Mouse (Mus musculus): ENCODE measurements at regions not wholly inside any gene's neighbourhood (a gene's known extent, or its start where the extent isn't known, plus 50 kb on each side); places are given as distances from the start of the nearest gene placed in this dataset.

DNA sequence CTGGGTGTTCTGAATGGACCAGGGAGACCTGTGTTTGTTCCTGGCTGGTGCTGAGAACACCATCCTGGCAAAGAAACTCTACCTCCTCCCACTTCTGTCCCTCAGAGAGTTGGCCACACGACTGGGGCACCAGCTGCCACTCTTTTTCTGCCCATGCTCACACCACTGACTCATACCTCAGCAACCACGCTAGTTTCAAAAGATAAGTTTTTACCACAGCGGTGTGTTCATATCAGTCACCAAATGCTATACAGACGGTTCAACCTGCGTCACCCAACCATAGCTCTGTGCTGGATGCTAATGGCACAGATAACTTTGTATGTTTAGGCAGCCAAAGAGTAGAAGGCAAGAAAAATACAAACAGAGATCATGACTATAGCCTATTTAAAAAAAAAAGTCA, 235.4 kb upstream of the Klf3 start:
- no peak overlapping the region for H3K9ac ChIP-seq
- no peaks in the 10 kb centered on the region; the same call in 1 of the 2 replicates for H3K9me3 ChIP-seq (replicated peaks)
- no peaks in the 10 kb centered on the region for H3K27me3 ChIP-seq
- no peak overlapping the region for H3K4me3 ChIP-seq (replicated peaks)
- no peaks in the 10 kb centered on the region for H3K4me1 ChIP-seq
- ATAC-seq (replicated peaks; ENCODE audit: low FRiP score) = no peak; the same call in 1 of the 2 replicates
- 90% methylated on average over 5 of the region's 5 CpGs for WGBS
- no peak overlapping the region for H3K27ac ChIP-seq
- H3K4me2 ChIP-seq = no peak overlapping the region
- H3K36me3 ChIP-seq = no peaks in the 10 kb centered on the region

DNA sequence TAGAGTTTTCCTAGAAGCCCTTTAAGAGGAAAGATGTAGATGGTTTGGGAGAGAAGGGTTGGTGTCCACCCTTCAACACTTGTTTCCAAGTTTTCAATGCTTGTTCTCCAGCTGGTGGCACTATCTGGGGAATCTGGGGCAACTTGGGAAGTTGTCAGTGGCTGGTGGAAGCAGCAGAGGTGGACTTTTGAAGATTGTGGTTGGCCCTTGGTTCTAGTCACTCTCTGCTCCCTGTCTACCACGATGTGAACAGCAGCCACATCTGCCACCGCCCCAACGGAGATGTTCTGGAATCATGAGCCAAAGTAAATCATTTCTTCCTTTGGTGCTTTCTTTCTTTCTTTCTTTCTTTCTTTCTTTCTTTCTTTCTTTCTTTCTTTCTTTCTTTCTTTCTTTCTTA, 234.9 kb upstream of the Klf3 start:
- WGBS = 96% methylated on average over 3 of the region's 3 CpGs
- ATAC-seq (replicated peaks; ENCODE audit: low FRiP score) = no peak
- no peak overlapping the region for H3K27ac ChIP-seq
- no peaks in the 10 kb centered on the region for H3K27me3 ChIP-seq
- no peak overlapping the region for H3K9ac ChIP-seq
- H3K9me3 ChIP-seq (replicated peaks) = no peaks in the 10 kb centered on the region; the same call in 1 of the 2 replicates
- no peak overlapping the region for H3K4me3 ChIP-seq (replicated peaks)
- no peaks in the 10 kb centered on the region for H3K4me1 ChIP-seq
- H3K36me3 ChIP-seq = no peaks in the 10 kb centered on the region
- H3K4me2 ChIP-seq = no peak overlapping the region

DNA sequence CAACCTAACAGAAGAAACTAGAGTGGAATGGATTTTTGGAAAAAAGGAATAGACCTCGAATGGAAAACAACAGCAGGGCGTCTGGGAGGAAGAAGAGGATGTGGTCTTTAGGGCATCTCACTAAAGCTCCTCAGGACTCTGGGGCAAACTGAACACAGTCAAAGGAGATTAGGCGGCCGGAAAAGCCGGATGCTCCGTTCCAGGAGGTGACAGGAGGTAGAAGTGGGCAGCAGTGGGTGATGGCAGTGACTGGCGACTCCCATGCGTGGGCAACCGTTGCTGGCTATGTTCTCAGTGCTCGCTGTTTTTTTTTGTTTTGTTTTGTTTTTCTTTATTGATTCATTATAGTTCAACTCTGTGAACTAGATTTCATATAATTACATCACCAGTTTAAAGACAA, 228.8 kb upstream of the Klf3 start:
- no peak for ATAC-seq (replicated peaks; ENCODE audit: low FRiP score)
- 68% methylated on average over 10 of the region's 10 CpGs for WGBS
- no peak overlapping the region for H3K27ac ChIP-seq
- no peaks in the 10 kb centered on the region for H3K36me3 ChIP-seq
- H3K27me3 ChIP-seq = no peaks in the 10 kb centered on the region
- H3K4me2 ChIP-seq = no peak overlapping the region
- no peaks in the 10 kb centered on the region for H3K9me3 ChIP-seq (replicated peaks)
- H3K9ac ChIP-seq = no peak overlapping the region
- no peak overlapping the region for H3K4me3 ChIP-seq (replicated peaks)
- peaks cover 45% of the 10 kb centered on the region for H3K4me1 ChIP-seq

DNA sequence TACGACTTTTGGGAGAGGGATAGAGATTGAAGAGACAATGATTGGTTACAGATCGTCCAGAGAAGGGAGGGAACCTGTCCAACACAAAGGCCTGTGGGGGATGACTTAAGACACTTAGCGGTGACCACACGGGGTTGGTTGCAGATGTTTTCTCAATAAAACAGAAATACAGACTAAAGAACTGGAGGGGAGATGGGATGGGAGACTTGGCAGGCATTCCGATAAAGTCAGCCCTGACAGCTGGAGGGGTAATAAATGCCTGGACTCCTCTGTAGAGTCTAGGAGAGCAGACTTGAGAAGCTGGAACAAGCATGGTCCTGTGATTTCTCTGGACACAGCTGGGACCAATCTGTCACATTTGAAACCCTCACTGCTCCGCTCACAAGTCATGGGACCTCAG, 227.3 kb upstream of the Klf3 start:
- ATAC-seq (replicated peaks; ENCODE audit: low FRiP score) = peak; percentile 26; the same call in 1 of the 2 replicates
- no peaks in the 10 kb centered on the region for H3K27me3 ChIP-seq
- H3K36me3 ChIP-seq = no peaks in the 10 kb centered on the region
- H3K4me3 ChIP-seq (replicated peaks) = no peak overlapping the region
- WGBS = 32% methylated on average over 6 of the region's 6 CpGs
- H3K9me3 ChIP-seq (replicated peaks) = no peaks in the 10 kb centered on the region
- peak overlapping the region; percentile 89 for H3K27ac ChIP-seq
- H3K4me2 ChIP-seq = no peak overlapping the region
- H3K4me1 ChIP-seq = peaks cover 58% of the 10 kb centered on the region
- H3K9ac ChIP-seq = no peak overlapping the region

DNA sequence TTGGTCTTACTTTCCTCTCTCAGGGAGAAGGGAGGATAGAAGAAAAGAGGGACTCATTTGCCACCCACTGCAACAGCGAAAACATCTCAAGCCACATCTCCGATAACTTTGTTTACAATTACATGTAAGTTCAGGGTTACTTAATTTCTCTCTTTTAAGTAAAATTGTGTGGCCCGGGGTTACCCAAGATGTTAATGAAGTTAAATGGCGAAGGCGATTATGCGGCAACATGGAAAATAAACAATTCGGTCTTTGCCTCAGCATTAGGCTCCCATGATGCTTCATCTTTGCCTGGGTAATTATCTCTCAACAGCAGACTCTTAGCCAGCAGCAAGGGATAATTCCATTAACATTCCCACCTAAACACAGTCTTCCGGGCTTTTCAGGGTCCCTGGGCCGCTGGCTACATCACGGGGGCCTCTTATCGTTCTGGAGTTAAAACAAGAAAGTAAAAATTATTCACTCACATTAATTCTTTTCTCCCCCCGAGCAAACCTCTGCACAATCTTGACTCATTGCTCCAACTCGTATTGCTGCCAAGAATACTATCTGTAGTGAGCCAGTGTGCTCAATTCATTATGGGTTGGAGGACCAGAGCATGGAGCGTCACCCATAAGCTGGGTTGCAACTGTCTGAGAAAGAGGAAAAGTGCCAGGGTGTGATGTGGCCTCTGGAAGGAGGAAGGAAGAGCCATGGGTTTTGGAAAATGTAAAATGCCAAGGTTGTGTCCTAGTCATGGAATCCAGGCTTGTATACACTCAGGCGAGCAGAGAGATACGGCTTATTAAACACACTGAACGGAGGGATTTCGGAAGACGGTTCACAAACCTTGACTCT, 226.5 kb upstream of the Klf3 start:
- no peak overlapping the region for H3K4me2 ChIP-seq
- H3K27ac ChIP-seq = peak overlapping the region; percentile 89
- no peak overlapping the region for H3K9ac ChIP-seq
- H3K27me3 ChIP-seq = no peaks in the 10 kb centered on the region
- no peak for ATAC-seq (replicated peaks; ENCODE audit: low FRiP score)
- peaks cover 66% of the 10 kb centered on the region for H3K4me1 ChIP-seq
- H3K4me3 ChIP-seq (replicated peaks) = no peak overlapping the region
- H3K36me3 ChIP-seq = no peaks in the 10 kb centered on the region
- 63% methylated on average over 19 of the region's 19 CpGs for WGBS
- no peaks in the 10 kb centered on the region for H3K9me3 ChIP-seq (replicated peaks)

DNA sequence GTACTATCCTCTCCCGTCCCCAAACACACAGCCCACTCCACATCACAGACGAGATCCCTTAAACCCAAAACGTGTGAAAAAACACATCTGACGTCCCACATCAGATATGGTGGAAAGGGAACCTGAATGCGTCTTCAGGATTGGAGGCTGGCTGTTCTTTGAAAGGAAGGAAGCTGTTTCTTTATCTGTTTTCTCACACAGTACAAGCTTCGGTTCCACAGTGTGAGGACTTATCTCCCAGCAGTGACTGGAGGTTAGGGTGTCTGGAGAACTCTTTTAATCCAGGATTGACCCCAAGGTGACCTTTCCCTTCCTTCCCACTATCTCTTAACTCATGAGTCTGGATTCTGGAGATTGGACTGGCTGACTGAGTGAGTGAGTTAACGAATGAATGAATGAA, 225.8 kb upstream of the Klf3 start:
- 65% methylated on average over 7 of the region's 7 CpGs for WGBS
- Histone ChIP-seq H3K27me3 (no peaks in the 10 kb centered on the region), H3K4me3 (replicated peaks) (no peak overlapping the region), H3K4me2 (no peak overlapping the region), H3K4me1 (peaks cover 70% of the 10 kb centered on the region), H3K9me3 (replicated peaks) (no peaks in the 10 kb centered on the region), H3K27ac (peak overlapping the region; percentile 89), H3K36me3 (no peaks in the 10 kb centered on the region), H3K9ac (no peak overlapping the region)
- ATAC-seq (replicated peaks; ENCODE audit: low FRiP score) = no peak

DNA sequence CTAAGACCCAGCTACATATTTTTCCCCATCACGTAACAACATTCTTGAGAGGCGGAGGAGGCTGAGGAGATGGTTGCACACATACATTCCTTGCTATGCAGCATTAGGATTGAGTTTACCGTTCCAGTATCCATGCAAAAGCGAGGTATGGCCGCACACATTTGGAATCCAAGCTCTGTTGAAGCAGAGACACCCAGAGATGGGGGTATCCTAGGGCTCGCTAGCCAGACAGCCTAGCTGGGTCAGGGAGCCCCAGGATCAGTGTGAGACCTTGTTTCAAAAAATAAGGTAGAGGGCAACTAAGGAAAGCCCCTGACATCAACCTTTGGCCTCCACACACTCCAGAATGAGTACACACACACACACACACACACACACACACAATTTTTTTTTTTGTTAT, 224.7 kb upstream of the Klf3 start:
- 79% methylated on average over 6 of the region's 6 CpGs for WGBS
- H3K27ac ChIP-seq = peak overlapping the region; percentile 89

DNA sequence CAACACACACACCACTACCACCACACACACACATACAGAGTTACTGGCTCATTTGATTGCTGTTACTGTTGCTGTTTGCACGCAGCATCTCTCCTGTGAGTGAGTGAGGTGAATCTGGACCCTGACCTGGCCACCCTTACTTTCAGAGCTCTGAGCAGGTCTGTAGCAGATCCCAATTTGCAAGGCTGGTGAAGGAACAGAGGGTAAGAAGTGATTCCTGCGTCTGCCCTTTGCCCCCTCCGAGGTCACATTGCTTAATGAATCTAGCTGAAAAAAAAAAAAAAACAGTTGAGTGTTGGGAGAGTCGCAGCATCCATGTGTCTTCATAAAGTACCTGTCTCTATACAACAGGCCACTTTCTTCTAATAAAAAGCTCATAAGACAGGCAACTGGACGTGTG, 224.1 kb upstream of the Klf3 start:
- H3K9me3 ChIP-seq (replicated peaks) = no peaks in the 10 kb centered on the region
- no peaks in the 10 kb centered on the region for H3K27me3 ChIP-seq
- peak overlapping the region; percentile 48 for H3K4me2 ChIP-seq
- no peak overlapping the region for H3K4me3 ChIP-seq (replicated peaks)
- H3K27ac ChIP-seq = peak overlapping the region; percentile 89
- 17% methylated on average over 5 of the region's 5 CpGs for WGBS
- no peak overlapping the region for H3K9ac ChIP-seq
- no peaks in the 10 kb centered on the region for H3K36me3 ChIP-seq
- H3K4me1 ChIP-seq = peaks cover 70% of the 10 kb centered on the region
- no peak for ATAC-seq (replicated peaks; ENCODE audit: low FRiP score)

More for the DNA sequence above, 224.7 kb upstream of the Klf3 start:
- H3K9ac ChIP-seq = no peak overlapping the region
- no peak for ATAC-seq (replicated peaks; ENCODE audit: low FRiP score)
- H3K36me3 ChIP-seq = no peaks in the 10 kb centered on the region
- peaks cover 70% of the 10 kb centered on the region for H3K4me1 ChIP-seq
- no peaks in the 10 kb centered on the region for H3K27me3 ChIP-seq
- H3K4me3 ChIP-seq (replicated peaks) = no peak overlapping the region
- H3K4me2 ChIP-seq = no peak overlapping the region
- H3K9me3 ChIP-seq (replicated peaks) = no peaks in the 10 kb centered on the region

DNA sequence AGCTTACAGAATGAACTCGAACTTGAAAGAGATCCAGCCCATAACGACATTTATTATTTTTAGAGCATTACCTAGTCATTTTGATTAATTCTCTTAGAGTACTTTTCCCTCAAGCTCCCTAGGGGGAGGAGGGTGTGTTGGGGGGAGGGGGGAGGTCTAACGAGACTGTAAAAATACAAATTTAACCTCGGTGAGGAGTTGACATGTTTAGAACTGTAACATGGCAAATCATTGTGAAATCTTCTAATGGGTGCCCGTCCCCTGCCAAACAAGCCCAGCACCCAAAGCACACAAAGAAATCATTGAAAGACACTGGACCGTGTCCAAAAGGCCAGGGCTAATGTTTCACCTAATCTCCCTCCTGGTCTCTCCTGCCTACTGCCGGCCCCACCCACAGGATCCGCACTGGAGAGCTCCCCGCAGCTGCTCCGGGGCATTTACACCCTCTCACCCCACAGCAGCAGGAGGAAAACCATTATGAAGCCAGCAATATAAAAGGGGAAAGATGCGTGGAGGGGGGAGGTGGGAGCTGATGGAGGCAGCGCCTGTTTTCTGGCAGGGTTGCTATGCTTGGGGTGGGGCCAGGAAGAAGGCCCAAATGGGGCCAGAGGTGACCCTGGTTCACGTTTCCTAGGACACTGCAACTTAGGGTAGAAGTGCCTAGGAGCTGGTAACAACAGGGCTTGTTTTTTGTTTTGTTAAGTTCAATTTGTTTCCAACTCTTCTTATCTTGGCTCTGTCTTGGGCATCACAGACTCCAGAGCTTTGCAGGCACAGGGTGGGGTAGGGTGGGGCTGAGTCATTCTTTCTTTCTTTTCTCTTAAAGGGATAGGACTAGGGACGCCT, 223.5 kb upstream of the Klf3 start:
- Histone ChIP-seq H3K27me3 (no peaks in the 10 kb centered on the region), H3K9ac (no peak overlapping the region), H3K27ac (peak overlapping the region; percentile 89), H3K4me3 (replicated peaks) (no peak overlapping the region), H3K36me3 (no peaks in the 10 kb centered on the region), H3K4me1 (peaks cover 69% of the 10 kb centered on the region), H3K4me2 (peak overlapping the region; percentile 48), H3K9me3 (replicated peaks) (no peaks in the 10 kb centered on the region)
- WGBS = 3% methylated on average over 14 of the region's 14 CpGs
- peak; percentile 92 for ATAC-seq (replicated peaks; ENCODE audit: low FRiP score)

DNA sequence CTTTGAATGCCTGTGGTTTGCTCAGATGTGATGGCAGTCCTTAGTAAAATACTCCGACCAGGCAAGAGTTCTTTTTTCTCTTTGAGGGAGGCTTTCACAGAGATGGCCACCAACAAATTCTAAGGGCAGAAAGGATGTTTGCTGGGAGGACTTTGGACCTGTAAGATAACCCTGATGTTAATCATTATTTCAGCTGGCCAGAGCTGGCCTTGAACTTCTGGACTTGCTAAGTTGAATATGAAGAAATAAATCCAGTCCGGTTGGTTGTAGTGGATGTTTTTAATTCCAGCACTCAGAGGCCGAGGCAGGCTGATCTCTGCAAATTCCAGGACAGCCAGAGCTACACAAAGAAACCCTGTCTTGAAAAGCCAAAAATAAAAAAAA, 222.9 kb upstream of the Klf3 start:
- no peak for ATAC-seq (replicated peaks; ENCODE audit: low FRiP score)
- no peaks in the 10 kb centered on the region for H3K9me3 ChIP-seq (replicated peaks)
- H3K4me2 ChIP-seq = 0 out of 2 replicates have a peak overlapping the region, but pooled peaks have one; percentile 48

DNA sequence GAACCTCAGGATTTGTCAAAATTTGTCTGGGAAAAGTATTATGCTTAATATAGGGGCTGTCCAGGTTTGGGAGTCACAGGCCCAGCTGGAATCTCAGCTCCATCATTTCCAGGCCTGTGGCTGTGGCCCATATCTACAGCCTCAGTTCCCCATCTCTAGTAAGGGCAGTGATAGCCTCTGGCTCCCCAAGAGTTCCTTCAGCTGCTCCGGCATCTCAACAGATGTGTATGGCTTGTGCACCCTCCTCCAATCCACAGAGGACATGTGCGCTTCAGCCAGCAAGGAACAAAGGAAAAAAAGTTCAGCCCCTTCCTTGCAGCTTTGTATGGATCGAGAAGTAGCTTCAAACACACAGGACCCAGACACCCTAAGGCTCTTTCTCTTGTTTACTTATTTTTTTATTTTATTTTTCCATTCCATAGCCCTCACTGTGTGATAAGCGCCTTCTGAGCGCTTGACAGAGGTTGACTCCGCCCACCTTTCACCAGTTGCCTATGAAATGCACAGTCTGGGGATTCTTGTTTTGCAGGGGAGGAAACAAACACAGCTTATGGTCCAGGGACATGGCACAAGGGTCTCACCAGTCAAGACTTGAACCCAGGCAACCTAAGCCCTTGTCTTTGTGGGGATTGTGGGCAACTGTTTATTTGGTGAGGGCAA, 222.3 kb upstream of the Klf3 start:
- H3K27me3 ChIP-seq = no peaks in the 10 kb centered on the region
- 71% methylated on average over 6 of the region's 6 CpGs for WGBS

More for the DNA sequence above, 222.9 kb upstream of the Klf3 start:
- Histone ChIP-seq H3K27ac (peak overlapping the region; percentile 89), H3K27me3 (no peaks in the 10 kb centered on the region), H3K4me3 (replicated peaks) (no peak overlapping the region), H3K4me1 (peaks cover 66% of the 10 kb centered on the region), H3K36me3 (no peaks in the 10 kb centered on the region), H3K9ac (no peak overlapping the region)
- WGBS = 63% methylated on average over 3 of the region's 3 CpGs

DNA sequence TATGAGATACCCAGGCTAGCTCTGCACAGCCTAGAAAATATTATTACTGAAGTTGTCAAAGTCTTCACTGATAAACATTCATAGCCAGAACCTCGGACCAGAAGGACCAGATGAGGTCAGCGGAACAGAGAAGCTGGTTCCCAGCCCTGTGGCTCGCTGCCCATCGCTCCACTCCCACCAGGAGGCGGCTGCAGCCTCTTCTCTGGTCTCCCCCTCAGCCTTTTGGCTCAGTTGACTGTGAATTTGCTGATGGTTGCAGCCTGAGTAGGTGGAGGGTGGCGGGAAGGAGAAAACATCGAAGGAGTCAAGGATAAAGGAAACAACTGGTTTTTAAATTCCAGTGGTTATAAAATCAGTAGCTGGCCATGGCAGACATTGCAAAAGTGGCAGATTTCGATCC, 221.7 kb upstream of the Klf3 start:
- H3K27ac ChIP-seq = peak overlapping the region; percentile 89
- ATAC-seq (replicated peaks; ENCODE audit: low FRiP score) = no peak
- no peaks in the 10 kb centered on the region for H3K36me3 ChIP-seq
- no peaks in the 10 kb centered on the region for H3K9me3 ChIP-seq (replicated peaks)
- no peak overlapping the region for H3K4me2 ChIP-seq
- peaks cover 55% of the 10 kb centered on the region for H3K4me1 ChIP-seq
- no peak overlapping the region for H3K9ac ChIP-seq
- WGBS = 52% methylated on average over 8 of the region's 8 CpGs
- no peak overlapping the region for H3K4me3 ChIP-seq (replicated peaks)
- no peaks in the 10 kb centered on the region for H3K27me3 ChIP-seq

More for the DNA sequence above, 222.3 kb upstream of the Klf3 start:
- H3K27ac ChIP-seq = peak overlapping the region; percentile 89
- ATAC-seq (replicated peaks; ENCODE audit: low FRiP score) = 0 out of 2 replicates have a peak, but pooled peaks have one; percentile 10
- no peak overlapping the region for H3K4me3 ChIP-seq (replicated peaks)
- H3K9ac ChIP-seq = no peak overlapping the region
- no peaks in the 10 kb centered on the region for H3K36me3 ChIP-seq
- H3K9me3 ChIP-seq (replicated peaks) = no peaks in the 10 kb centered on the region
- H3K4me2 ChIP-seq = no peak overlapping the region
- H3K4me1 ChIP-seq = peaks cover 60% of the 10 kb centered on the region
